Mouse (Mus musculus) adrenal gland, postnatal 25 days (tissue): ENCODE measurements around the gene Wdr17. TPM values are rescaled to one million over a fixed set of nuclear protein-coding genes. Genes with fewer than 3 reads are reported as not detected.

Source experiments
- DNase-seq: peaks from one replicate; pipeline ENCODE4 v3.0.0; 2021; ENCODE audit warnings: mixed read lengths
- long read RNA-seq: library from polyadenylated mRNA; stranded (forward); transcript quantifications from one replicate; pipeline ENCODE4 v2.0.0, GENCODE M21; 2021
- total RNA-seq: library from RNA; stranded (reverse); gene quantifications from 2 replicates; pipeline ENCODE4 v1.2.3, GENCODE M21; 2021

Wdr17 gene
- total RNA-seq = 0.24 TPM in 1 of 2 replicates, not detected in the other
- long read RNA-seq = 0 reads

- no peak for DNase-seq
These were observed at the start of gene Wdr17 for GRCm38 (mm10) chr8:54886987-54887785. Gene Wdr17, minus strand, starts transcription at chr8:54887184.

DNA sequence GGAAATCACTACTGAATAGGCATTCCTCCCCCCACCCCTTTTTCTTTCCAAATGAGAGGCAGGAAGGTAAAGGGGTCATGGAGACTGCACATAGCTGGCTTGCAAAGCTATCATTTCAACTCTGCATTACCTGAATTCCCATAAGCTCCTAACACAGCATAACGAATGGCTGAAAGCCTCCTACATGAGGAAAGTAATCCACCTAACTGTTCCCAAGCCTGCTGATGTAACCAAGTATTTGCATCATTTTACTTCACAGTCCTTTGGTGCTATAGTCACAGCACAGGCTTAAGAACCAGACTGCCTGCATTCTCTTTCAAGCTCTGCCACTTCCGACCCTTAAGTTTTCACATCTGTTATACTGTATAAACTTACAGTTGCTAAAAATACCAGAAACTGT, 45.3 kb upstream of the Wdr17 start:
- DNase-seq = no peak

DNA sequence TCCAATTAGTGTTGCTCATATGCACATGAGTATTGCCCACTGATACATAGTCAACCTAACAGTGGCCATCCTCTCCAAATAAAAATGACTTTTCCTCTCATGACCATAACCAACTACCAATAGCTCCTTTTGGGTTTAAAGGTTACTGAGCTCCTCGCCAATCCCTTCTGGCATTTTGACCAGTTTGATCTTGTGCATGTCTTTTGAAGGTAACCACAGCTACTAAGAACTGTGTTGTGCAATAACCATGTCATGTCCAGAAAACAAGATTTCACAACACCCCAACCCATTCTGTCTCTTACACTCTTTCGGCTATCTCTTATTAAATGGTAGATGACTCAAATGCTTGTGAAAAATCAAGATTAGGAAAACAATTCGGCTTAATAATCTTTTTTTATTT, 38.0 kb upstream of the Wdr17 start:
- no peak for DNase-seq

GRCm38 (mm10) chr8:54922160-54922855, 35.3 kb upstream of the Wdr17 start:
- no peak for DNase-seq

GRCm38 (mm10) chr8:54917710-54918109, 30.7 kb upstream of the Wdr17 start:
- DNase-seq = no peak

DNA sequence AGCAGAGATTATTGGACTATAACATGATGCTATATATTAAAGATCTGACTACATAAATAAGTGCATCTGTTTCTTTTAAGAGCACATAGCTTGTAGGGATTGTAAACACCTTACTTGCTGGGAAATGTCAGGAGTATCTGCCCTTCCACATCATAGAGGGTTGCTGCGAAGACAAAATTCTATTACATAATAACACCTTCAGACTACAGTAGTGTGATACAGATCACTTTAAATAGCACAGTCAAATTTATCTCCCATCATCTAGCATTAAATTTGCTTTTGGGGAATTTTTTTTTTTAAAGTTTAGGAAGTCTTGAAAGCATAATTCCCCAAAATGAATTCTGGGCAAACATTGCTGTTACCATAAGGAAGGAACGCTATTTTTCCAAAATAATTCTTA, 25.9 kb upstream of the Wdr17 start:
- no peak for DNase-seq

DNA sequence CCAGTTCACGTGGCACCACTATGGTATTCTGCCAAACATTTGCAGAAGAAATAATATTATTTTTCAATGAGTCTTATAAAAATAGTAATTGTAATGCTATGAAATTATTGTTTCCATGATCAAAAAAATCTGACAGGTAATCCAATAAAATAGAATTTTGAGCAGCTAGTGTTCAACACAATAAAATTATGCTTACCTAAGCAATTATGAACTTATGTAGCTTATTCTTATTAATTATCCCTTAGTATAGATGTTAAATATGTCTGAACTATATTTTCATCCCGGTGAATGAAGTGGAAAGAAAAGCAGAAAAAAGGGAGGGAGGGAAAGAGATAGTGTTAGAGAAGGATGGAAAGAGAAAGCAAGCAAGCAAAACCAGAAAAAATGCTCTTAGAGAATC, 12.5 kb upstream of the Wdr17 start:
- no peak for DNase-seq

- DNase-seq = no peak
These were observed 7.8 kb upstream of the Wdr17 start for GRCm38 (mm10) chr8:54894637-54895322.

- DNase-seq = no peak
These were observed 7.2 kb upstream of the Wdr17 start for GRCm38 (mm10) chr8:54894180-54894579.

- DNase-seq = no peak
These were observed 424 bp downstream of the Wdr17 start for GRCm38 (mm10) chr8:54886560-54886959.

DNA sequence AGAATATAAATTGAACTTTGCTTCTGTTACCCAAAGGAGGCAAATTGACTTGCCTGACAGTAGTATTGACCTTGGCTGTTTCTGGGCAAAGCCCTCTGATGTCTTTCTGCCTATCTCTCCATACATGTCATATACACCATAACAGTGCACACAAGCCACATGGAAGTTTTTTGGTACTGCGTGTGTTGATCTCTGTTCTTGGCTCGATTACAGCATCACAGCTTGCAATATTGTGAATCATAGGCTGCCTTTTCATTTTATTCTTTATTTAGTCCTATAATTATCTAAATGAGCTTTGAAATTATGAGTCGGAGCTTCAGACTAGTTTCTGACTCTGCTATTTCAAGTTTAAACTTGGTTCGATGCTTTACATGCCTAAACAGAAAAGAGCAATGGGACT, 10.5 kb downstream of the Wdr17 start:
- DNase-seq = no peak

DNA sequence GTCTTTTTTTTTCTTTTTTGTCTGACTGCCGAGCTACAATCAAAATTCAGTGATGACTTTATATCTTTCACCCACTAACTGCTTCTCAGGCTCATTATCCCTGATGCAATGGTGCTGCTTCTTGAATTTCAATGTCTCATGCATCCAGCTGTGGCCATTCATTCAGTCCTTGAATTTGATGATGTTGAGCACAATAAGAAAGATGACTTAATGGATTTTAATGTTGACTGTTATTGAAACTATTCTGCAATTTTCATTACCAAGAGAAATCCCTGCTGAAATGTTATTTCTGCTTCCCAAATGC, 22.3 kb downstream of the Wdr17 start:
- no peak for DNase-seq

DNA sequence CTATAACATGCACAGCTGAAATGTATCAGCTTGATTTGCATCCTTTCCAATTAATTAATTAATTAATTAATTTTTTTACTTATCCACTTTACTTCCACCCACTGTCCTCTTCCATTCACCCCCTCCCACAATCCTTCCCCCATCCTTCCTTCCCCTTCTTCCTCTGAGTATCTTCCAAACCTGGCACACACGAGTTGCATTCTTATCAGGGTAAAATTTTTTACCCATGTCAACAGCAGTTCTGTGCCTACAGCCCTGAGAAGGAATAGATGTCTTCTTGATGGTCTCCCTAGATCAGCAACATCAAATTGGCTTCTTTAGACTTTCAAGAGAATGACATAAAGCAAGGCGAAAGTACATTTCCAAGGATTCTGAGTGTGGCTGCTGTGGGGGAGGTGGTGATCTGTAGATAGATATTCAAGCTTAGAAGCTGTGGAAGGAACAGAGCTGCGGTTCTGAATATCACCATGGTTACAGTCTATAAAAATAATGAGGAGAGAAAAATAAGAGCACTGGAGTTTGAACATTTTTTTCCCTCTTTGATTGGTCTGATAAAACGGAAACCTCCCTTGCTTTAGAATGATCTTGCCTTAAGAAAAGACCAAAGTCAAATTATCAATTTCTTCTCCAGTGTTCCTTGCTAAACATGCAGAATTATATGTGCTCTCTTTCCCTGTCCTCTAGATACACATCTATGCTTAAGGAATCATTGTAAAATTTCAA, 22.8 kb downstream of the Wdr17 start:
- no peak for DNase-seq

- no peak for DNase-seq
These were observed 50.7 kb downstream of the Wdr17 start for GRCm38 (mm10) chr8:54836029-54836959.

GRCm38 (mm10) chr8:54829794-54830426, 57.1 kb downstream of the Wdr17 start:
- DNase-seq = no peak

DNA sequence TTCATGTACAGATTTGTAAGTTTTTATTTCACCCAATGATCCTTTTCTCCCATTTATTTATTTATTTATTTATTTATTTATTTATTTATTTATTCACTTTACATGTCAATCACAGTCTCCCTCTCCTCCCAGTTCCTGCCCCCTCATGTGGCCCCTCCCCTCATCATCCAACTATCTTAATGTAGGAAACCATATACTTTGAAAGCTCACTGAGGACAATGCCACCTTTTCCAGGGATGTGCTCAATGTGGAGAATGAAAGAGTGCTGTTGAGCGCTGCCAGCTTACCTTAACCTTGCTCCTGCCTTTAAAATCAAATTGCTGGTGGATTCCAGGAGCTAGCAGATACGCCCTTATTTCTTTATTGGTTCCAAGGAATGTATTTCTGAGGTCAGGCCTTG, 59.0 kb downstream of the Wdr17 start:
- no peak for DNase-seq

DNA sequence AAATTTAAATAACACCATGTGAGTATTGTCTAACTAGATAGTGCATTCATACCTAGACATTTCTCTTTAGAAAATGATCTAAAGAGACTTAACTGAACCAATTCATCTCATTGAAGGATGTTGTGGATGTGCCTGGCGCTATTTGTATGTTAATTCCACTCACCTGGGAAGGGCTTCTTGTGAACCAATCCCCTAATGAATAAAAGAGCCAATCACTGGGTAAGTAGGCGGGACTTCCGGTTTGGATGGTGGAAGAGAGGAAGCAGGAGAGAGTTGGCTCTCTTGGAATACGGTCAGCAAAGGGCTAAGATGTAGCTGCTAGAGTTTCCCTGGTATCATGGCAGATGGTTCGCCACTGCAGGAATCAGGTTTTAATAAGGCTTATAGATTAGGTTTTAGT, 64.0 kb downstream of the Wdr17 start:
- no peak for DNase-seq

- no peak for DNase-seq
These were observed 68.3 kb downstream of the Wdr17 start for GRCm38 (mm10) chr8:54818651-54819050.

GRCm38 (mm10) chr8:54808217-54808616, 78.8 kb downstream of the Wdr17 start:
- DNase-seq = no peak

- DNase-seq = no peak
These were observed 80.8 kb downstream of the Wdr17 start for GRCm38 (mm10) chr8:54806173-54806572.

DNA sequence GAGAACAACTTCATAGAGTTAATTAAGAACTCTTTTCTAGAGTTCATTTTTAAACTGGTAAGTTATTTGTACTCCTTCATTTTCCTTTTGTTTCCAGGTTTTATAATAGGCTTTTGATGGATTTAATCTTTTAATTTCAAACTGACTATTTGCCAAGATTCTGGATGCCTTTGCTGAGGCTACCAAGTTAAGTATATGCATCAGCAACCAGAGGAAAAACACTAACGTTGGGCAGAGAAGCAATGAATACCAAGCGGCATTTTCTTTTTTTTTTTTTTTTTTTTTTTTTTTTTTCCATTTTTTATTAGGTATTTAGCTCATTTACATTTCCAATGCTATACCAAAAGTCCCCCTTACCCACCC, 94.3 kb downstream of the Wdr17 start:
- DNase-seq = no peak
